Mouse (Mus musculus) heart, embryonic 12.5 days (tissue): Measurements from ENCODE around the gene Rab11fip3. TPM values are rescaled to one million over a fixed set of nuclear protein-coding genes. Genes with fewer than 3 reads are reported as not detected.
A peak's percentile ranks its signal among the peaks of the same experiment; 100 is the strongest.

ENCODE experiments used
- ATAC-seq: fragments of 200-750 bp; cut with Nextera tagmentation; 2 replicates; pipeline ENCODE4 v1.8.0; 2017; ENCODE audit warnings: moderate TSS enrichment, moderate library complexity; ENCODE audit not compliant: insufficient number of reproducible peaks, low FRiP score
- H3K27ac ChIP-seq: fragments of 300-500 bp; sonication (generic); 2 replicates; pipeline ENCODE4 v1.5.1; 2016; ENCODE audit warnings: mild to moderate bottlenecking, moderate library complexity; ENCODE audit not compliant: poor library complexity, severe bottlenecking
- H3K27me3 ChIP-seq: fragments of 300-500 bp; sonication (generic); replicated peaks from 2 replicates; pipeline ENCODE4 v1.6.1; 2016; ENCODE audit warnings: mild to moderate bottlenecking, moderate library complexity
- H3K36me3 ChIP-seq: fragments of 300-500 bp; sonication (generic); 2 replicates; pipeline ENCODE4 v1.6.1; 2016; ENCODE audit warnings: mild to moderate bottlenecking, moderate library complexity
- H3K4me1 ChIP-seq: fragments of 300-500 bp; sonication (generic); replicated peaks from 2 replicates; pipeline ENCODE4 v1.6.1; 2016; ENCODE audit warnings: mild to moderate bottlenecking
- H3K4me2 ChIP-seq: fragments of 300-500 bp; sonication (generic); 2 replicates; pipeline ENCODE4 v1.6.1; 2016; ENCODE audit warnings: mild to moderate bottlenecking, moderate library complexity
- H3K4me3 ChIP-seq: fragments of 300-500 bp; sonication (generic); 2 replicates; pipeline ENCODE4 v1.5.1; 2016; ENCODE audit warnings: mild to moderate bottlenecking
- H3K9ac ChIP-seq: fragments of 300-500 bp; sonication (generic); 2 replicates; pipeline ENCODE4 v1.6.1; 2016; ENCODE audit warnings: mild to moderate bottlenecking, moderate library complexity
- H3K9me3 ChIP-seq: fragments of 300-500 bp; sonication (generic); replicated peaks from 2 replicates; pipeline ENCODE4 v1.6.1; 2016; ENCODE audit warnings: mild to moderate bottlenecking, moderate library complexity
- WGBS: fragments of 180-500 bp; shearing (Covaris S2); methylation state at CpG from one replicate; pipeline ENCODE4 v1.1.7; 2016; 5-methylcytosine and 5-hydroxymethylcytosine counted together
- polyA plus RNA-seq: library from polyadenylated mRNA; unstranded; fragments of >200 nt; fragmentation: Nextera tagmentation; extraction: Ambion mirVana; gene quantifications from 2 replicates; pipeline ENCODE4 v1.2.1, GENCODE M21; 2016

The Rab11fip3 gene
- polyA plus RNA-seq, 1 experiment from 2014 or later: 15.5 TPM

- Histone ChIP-seq H3K27ac (no peak overlapping the region), H3K36me3 (peaks cover 11% of the 10 kb centered on the region; the same call in 1 of the 2 replicates), H3K4me1 (peaks cover 5% of the 10 kb centered on the region), H3K9me3 (no peaks in the 10 kb centered on the region), H3K4me2 (no peak overlapping the region), H3K27me3 (no peaks in the 10 kb centered on the region), H3K9ac (no peak overlapping the region), H3K4me3 (no peak overlapping the region)
- no peak for ATAC-seq
- WGBS: 94% methylated on average over 4 of the region's 4 CpGs
Measured at GRCm38 (mm10) chr17:26028261-26028660, 41.1 kb downstream of the Rab11fip3 start.

- no peak for ATAC-seq
- Histone ChIP-seq H3K9ac (no peak overlapping the region), H3K9me3 (no peaks in the 10 kb centered on the region), H3K4me1 (peaks cover 17% of the 10 kb centered on the region), H3K36me3 (peaks cover 11% of the 10 kb centered on the region; the same call in 1 of the 2 replicates), H3K27me3 (no peaks in the 10 kb centered on the region), H3K4me3 (no peak overlapping the region), H3K27ac (no peak overlapping the region), H3K4me2 (no peak overlapping the region)
- 89% methylated on average over 9 of the region's 9 CpGs for WGBS
Measured at GRCm38 (mm10) chr17:26024674-26025073, 44.7 kb downstream of the Rab11fip3 start.

GRCm38 (mm10) chr17:26023966-26024365 lies 45.4 kb downstream of the Rab11fip3 start:
- H3K4me1 ChIP-seq: peaks cover 17% of the 10 kb centered on the region
- no peaks in the 10 kb centered on the region for H3K9me3 ChIP-seq
- H3K4me2 ChIP-seq: no peak overlapping the region
- H3K9ac ChIP-seq: no peak overlapping the region
- no peak overlapping the region for H3K4me3 ChIP-seq
- H3K27ac ChIP-seq: no peak overlapping the region
- peaks cover 13% of the 10 kb centered on the region; the same call in 1 of the 2 replicates for H3K36me3 ChIP-seq
- no peaks in the 10 kb centered on the region for H3K27me3 ChIP-seq
- 88% methylated on average over 8 of the region's 8 CpGs for WGBS
- ATAC-seq: no peak

GRCm38 (mm10) chr17:26023181-26023580 lies 46.2 kb downstream of the Rab11fip3 start:
- ATAC-seq: no peak
- peaks cover 14% of the 10 kb centered on the region; the same call in 1 of the 2 replicates for H3K36me3 ChIP-seq

GRCm38 (mm10) chr17:26021728-26022341 lies 47.5 kb downstream of the Rab11fip3 start:
- Histone ChIP-seq H3K27me3 (no peaks in the 10 kb centered on the region), H3K9me3 (no peaks in the 10 kb centered on the region), H3K4me1 (peaks cover 22% of the 10 kb centered on the region), H3K9ac (no peak overlapping the region), H3K27ac (peak overlapping the region; percentile 23), H3K36me3 (peaks cover 9% of the 10 kb centered on the region; the same call in 1 of the 2 replicates), H3K4me3 (no peak overlapping the region), H3K4me2 (peak overlapping the region; percentile 20; the same call in 1 of the 2 replicates)
- 29% methylated on average over 9 of the region's 9 CpGs for WGBS
- no peak for ATAC-seq

More at GRCm38 (mm10) chr17:26023181-26023580, 46.2 kb downstream of the Rab11fip3 start:
- no peak overlapping the region for H3K27ac ChIP-seq
- no peak overlapping the region for H3K4me2 ChIP-seq
- no peaks in the 10 kb centered on the region for H3K27me3 ChIP-seq
- no peak overlapping the region for H3K4me3 ChIP-seq
- peaks cover 22% of the 10 kb centered on the region for H3K4me1 ChIP-seq
- WGBS: 86% methylated on average over 5 of the region's 5 CpGs
- peak overlapping the region; percentile 25; the same call in 1 of the 2 replicates for H3K9ac ChIP-seq
- no peaks in the 10 kb centered on the region for H3K9me3 ChIP-seq

GRCm38 (mm10) chr17:26020848-26021347 lies 48.5 kb downstream of the Rab11fip3 start:
- no peak overlapping the region for H3K27ac ChIP-seq
- H3K36me3 ChIP-seq: peaks cover 10% of the 10 kb centered on the region
- no peak overlapping the region for H3K4me3 ChIP-seq
- no peak overlapping the region for H3K4me2 ChIP-seq
- 69% methylated on average over 7 of the region's 7 CpGs for WGBS
- H3K9me3 ChIP-seq: no peaks in the 10 kb centered on the region
- no peak overlapping the region for H3K9ac ChIP-seq
- H3K27me3 ChIP-seq: no peaks in the 10 kb centered on the region
- peaks cover 22% of the 10 kb centered on the region for H3K4me1 ChIP-seq
- no peak for ATAC-seq

GRCm38 (mm10) chr17:26018388-26018787 lies 51.0 kb downstream of the Rab11fip3 start:
- no peak for ATAC-seq
- H3K4me2 ChIP-seq: no peak overlapping the region

GRCm38 (mm10) chr17:26017949-26018348 lies 51.4 kb downstream of the Rab11fip3 start:
- ATAC-seq: no peak
- Histone ChIP-seq H3K9me3 (no peaks in the 10 kb centered on the region), H3K9ac (no peak overlapping the region; the same call in 1 of the 2 replicates), H3K4me1 (peaks cover 22% of the 10 kb centered on the region), H3K4me3 (no peak overlapping the region), H3K27me3 (no peaks in the 10 kb centered on the region), H3K4me2 (no peak overlapping the region), H3K27ac (peak overlapping the region; percentile 76), H3K36me3 (peaks cover 25% of the 10 kb centered on the region)
- 29% methylated on average over 5 of the region's 5 CpGs for WGBS

More at GRCm38 (mm10) chr17:26018388-26018787, 51.0 kb downstream of the Rab11fip3 start:
- Histone ChIP-seq H3K9ac (no peak overlapping the region; the same call in 1 of the 2 replicates), H3K27me3 (no peaks in the 10 kb centered on the region), H3K27ac (peak overlapping the region; percentile 76), H3K4me1 (peaks cover 22% of the 10 kb centered on the region), H3K9me3 (no peaks in the 10 kb centered on the region), H3K36me3 (peaks cover 23% of the 10 kb centered on the region), H3K4me3 (no peak overlapping the region)
- WGBS: 50% methylated on average over 3 of the region's 3 CpGs

GRCm38 (mm10) chr17:26017021-26017420 lies 52.3 kb downstream of the Rab11fip3 start:
- Histone ChIP-seq H3K36me3 (peaks cover 28% of the 10 kb centered on the region), H3K4me1 (peaks cover 17% of the 10 kb centered on the region), H3K9me3 (no peaks in the 10 kb centered on the region), H3K4me2 (no peak overlapping the region), H3K27me3 (no peaks in the 10 kb centered on the region), H3K27ac (no peak overlapping the region), H3K9ac (no peak overlapping the region), H3K4me3 (no peak overlapping the region)
- WGBS: 84% methylated on average over 3 of the region's 3 CpGs
- no peak for ATAC-seq

- Histone ChIP-seq H3K9ac (no peak overlapping the region), H3K4me2 (no peak overlapping the region), H3K9me3 (no peaks in the 10 kb centered on the region), H3K36me3 (peaks cover 34% of the 10 kb centered on the region), H3K4me3 (no peak overlapping the region), H3K27ac (no peak overlapping the region), H3K27me3 (no peaks in the 10 kb centered on the region), H3K4me1 (peaks cover 26% of the 10 kb centered on the region)
- ATAC-seq: no peak
- 85% methylated on average over 10 of the region's 10 CpGs for WGBS
Measured at GRCm38 (mm10) chr17:26013711-26014110, 55.6 kb downstream of the Rab11fip3 start.

GRCm38 (mm10) chr17:26011841-26012460 lies 57.4 kb downstream of the Rab11fip3 start:
- Histone ChIP-seq H3K9me3 (no peaks in the 10 kb centered on the region), H3K9ac (no peak overlapping the region), H3K4me3 (no peak overlapping the region), H3K4me1 (peaks cover 25% of the 10 kb centered on the region), H3K27me3 (no peaks in the 10 kb centered on the region), H3K27ac (0 out of 2 replicates have a peak overlapping the region, but pooled peaks have one; percentile 12), H3K36me3 (peaks cover 36% of the 10 kb centered on the region), H3K4me2 (peak overlapping the region; percentile 47)
- 6% methylated on average over 15 of the region's 15 CpGs for WGBS
- peak; percentile 80 for ATAC-seq
